Mouse (Mus musculus): Measurements from ENCODE around the gene Cfl2. TPM values are rescaled to one million over a fixed set of nuclear protein-coding genes. Genes with fewer than 3 reads are reported as not detected.
"Not testable (repeated sequence)": the region's sequence is repeated elsewhere in the genome, so short reads cannot be mapped to it uniquely, and the experiment has no call there.

The Cfl2 gene
- polyA plus RNA-seq (2014; fragmentation: Nextera tagmentation; extraction: Ambion mirVana), result 268 and 275 TPM in 2 replicates

DNA sequence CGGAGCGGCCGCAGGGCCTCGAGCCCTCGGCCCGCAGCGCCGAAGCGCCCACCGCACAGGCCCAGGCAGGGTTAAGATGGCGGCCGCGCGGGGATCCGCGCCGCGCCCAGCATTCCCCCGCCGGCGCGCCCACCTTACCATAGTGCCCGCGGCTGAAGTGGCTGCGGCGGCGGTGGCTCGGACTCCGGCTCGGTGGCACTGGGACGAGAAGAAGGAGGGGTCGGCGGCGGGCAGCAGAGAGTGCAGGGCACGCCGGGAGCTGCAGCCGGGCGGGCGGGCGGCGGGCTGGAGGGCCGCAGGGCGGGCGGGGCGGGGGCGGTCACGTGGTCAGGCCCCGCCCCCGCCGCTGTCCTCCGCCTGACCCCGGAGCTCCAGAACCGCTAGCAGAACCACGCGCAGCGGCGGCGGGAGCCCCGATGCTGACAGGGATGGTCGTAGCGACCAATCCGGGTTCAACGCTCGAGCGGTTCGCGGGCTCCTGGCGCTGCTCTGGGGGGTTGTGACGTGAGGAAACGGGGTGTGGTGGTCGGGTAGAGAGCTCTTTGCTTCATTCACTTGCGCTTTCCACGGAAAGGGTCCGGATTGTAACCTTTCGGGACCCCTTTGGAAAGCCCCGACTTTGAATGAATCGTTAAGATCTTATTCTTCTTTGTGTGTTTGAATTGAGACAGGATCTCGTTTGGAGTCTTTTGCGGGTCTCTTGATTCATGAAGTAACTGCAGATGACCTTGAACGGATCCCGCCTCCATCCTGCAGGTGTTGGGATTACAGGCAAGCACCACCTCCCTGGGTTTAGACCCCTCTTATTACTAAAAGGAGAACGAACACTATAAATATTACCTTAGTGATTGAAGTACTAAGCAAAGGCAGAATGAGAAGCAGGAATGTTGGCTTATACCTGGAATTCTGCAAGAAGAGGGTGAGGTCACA is at the start of gene Cfl2:
Cfl2 (minus strand) TSS at position 272 of the 930 bp plus-strand sequence.
- H3K4me3 ChIP-seq (ENCODE audit: low read depth, low read length), result peak within 1 kb of the TSS; percentile 95
- peak within 1 kb of the TSS; percentile 58 for H3K4me2 ChIP-seq (replicated peaks; ENCODE audit: low read depth, low read length)
- peak; percentile 93 for ATAC-seq (ENCODE audit: low FRiP score)
- no peaks in the 10 kb centered on the region for H3K36me3 ChIP-seq (ENCODE audit: control insufficient read depth, insufficient read depth, low read length)
- 0 out of 2 replicates have a peak, but pooled peaks cover 2% of the 10 kb centered on the region for H3K4me1 ChIP-seq (replicated peaks; ENCODE audit: control insufficient read depth, insufficient read depth, low read length)
- H3K9me3 ChIP-seq (ENCODE audit: control insufficient read depth, low read length), result no peaks in the 10 kb centered on the region
- peak; percentile 89 for DNase-seq (ENCODE audit: low spot score)
- H3K9ac ChIP-seq (ENCODE audit: low read depth, low read length), result peak within 1 kb of the TSS; percentile 98
- WGBS, result 2% methylated on average over 61 of the region's 82 CpGs
- H3K27me3 ChIP-seq (ENCODE audit: control insufficient read depth, insufficient read depth, low read length), result no peaks in the 10 kb centered on the region
- peak within 1 kb of the TSS; percentile 98 for H3K27ac ChIP-seq (ENCODE audit: low read depth, low read length)

- Histone ChIP-seq H3K4me2 (replicated peaks; ENCODE audit: low read depth, low read length) (no peak overlapping the region), H3K4me3 (ENCODE audit: low read depth, low read length) (no peak overlapping the region), H3K27ac (ENCODE audit: low read depth, low read length) (no peak overlapping the region), H3K36me3 (ENCODE audit: control insufficient read depth, insufficient read depth, low read length) (peaks cover 4% of the 10 kb centered on the region; the same call in 1 of the 2 replicates), H3K27me3 (ENCODE audit: control insufficient read depth, insufficient read depth, low read length) (no peaks in the 10 kb centered on the region), H3K9ac (ENCODE audit: low read depth, low read length) (no peak overlapping the region), H3K9me3 (ENCODE audit: control insufficient read depth, low read length) (no peaks in the 10 kb centered on the region), H3K4me1 (replicated peaks; ENCODE audit: control insufficient read depth, insufficient read depth, low read length) (no peaks in the 10 kb centered on the region)
- 95% methylated on average over 3 of the region's 3 CpGs for WGBS
- DNase-seq (ENCODE audit: low spot score) (no peak), ATAC-seq (ENCODE audit: low FRiP score) (no peak)
These were observed 47.7 kb upstream of the Cfl2 start for GRCm38 (mm10) chr12:54910387-54910786.

DNA sequence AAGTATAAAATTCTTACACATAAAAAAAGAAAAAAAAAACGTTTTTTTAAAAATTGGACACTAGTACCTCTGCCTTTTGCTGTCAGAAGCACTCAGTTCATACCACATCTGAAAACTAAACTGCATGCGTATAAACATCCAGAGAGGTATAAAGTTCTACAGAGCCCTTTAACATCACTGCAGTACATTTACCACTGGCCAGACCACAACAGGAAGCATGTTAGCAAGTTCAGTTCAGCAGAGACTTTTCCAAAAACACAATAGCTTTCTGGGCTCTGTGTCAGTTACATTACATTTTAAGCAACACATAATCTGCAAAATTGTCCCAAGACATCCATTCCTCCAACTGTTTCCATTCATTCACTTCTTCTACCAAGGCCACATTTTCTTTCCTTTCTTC is 29.9 kb upstream of the Cfl2 start:
- not testable (repeated sequence) for H3K4me2 ChIP-seq (replicated peaks; ENCODE audit: low read depth, low read length); H3K9ac ChIP-seq (ENCODE audit: low read depth, low read length); H3K9me3 ChIP-seq (ENCODE audit: control insufficient read depth, low read length); H3K4me1 ChIP-seq (replicated peaks; ENCODE audit: control insufficient read depth, insufficient read depth, low read length); ATAC-seq (ENCODE audit: low FRiP score); H3K36me3 ChIP-seq (ENCODE audit: control insufficient read depth, insufficient read depth, low read length); H3K27ac ChIP-seq (ENCODE audit: low read depth, low read length); H3K4me3 ChIP-seq (ENCODE audit: low read depth, low read length); DNase-seq (ENCODE audit: low spot score); H3K27me3 ChIP-seq (ENCODE audit: control insufficient read depth, insufficient read depth, low read length)
- WGBS, result 52% methylated on average over 1 of the region's 2 CpGs

DNA sequence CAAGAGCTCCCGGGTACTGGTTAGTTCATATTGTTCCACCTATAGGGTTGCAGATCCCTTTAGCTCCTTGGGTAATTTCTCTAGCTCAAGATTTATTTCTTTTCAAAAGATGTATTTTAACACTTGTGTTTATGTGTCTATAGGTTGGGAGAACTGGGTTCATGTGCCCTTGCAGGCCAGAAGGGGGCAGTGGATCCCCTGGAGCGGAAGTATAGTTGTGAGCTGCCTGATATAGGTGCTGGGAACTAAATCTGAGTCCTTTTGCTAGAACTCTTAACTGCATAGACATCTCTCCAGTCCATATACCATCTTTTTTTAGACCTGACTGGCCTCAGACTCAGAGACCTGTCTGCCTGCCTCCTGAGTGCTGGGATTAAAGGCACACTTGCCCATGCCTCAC is 27.7 kb upstream of the Cfl2 start:
- Histone ChIP-seq H3K9ac (ENCODE audit: low read depth, low read length) (no peak overlapping the region), H3K36me3 (ENCODE audit: control insufficient read depth, insufficient read depth, low read length) (no peaks in the 10 kb centered on the region), H3K27ac (ENCODE audit: low read depth, low read length) (no peak overlapping the region), H3K4me2 (replicated peaks; ENCODE audit: low read depth, low read length) (no peak overlapping the region), H3K27me3 (ENCODE audit: control insufficient read depth, insufficient read depth, low read length) (no peaks in the 10 kb centered on the region), H3K4me1 (replicated peaks; ENCODE audit: control insufficient read depth, insufficient read depth, low read length) (no peaks in the 10 kb centered on the region), H3K9me3 (ENCODE audit: control insufficient read depth, low read length) (no peaks in the 10 kb centered on the region), H3K4me3 (ENCODE audit: low read depth, low read length) (no peak overlapping the region)
- DNase-seq (ENCODE audit: low spot score) (no peak), ATAC-seq (ENCODE audit: low FRiP score) (no peak)
- 96% methylated on average over 2 of the region's 2 CpGs for WGBS

DNA sequence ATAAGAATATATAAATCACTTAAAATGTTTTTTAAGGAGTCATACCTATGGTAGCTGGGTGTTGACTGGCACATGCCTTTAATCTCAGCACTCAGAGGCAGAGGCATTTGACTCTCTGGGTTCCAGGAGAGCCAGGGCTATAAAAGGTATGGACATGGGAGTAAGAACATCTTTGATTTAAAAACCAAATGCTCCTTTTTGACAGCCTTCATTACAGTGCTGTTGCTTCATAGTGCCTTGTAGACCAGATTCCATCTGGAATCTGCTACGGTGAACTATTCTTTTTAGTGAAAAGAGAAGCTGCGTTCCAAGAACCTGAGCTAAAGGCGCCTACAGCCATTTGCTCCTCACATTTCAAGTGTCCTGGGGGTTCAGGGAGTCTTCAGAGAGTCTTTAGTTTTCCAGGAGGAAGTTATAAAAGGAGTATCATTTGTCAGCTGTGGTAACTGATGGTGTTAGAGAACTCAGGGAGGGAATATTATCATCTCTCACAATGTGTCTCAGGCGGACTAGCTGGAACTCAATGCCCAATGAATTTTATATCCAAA is 25.0 kb upstream of the Cfl2 start:
- Histone ChIP-seq H3K27ac (ENCODE audit: low read depth, low read length) (no peak overlapping the region), H3K36me3 (ENCODE audit: control insufficient read depth, insufficient read depth, low read length) (no peaks in the 10 kb centered on the region), H3K4me3 (ENCODE audit: low read depth, low read length) (no peak overlapping the region), H3K9ac (ENCODE audit: low read depth, low read length) (no peak overlapping the region), H3K4me2 (replicated peaks; ENCODE audit: low read depth, low read length) (no peak overlapping the region), H3K9me3 (ENCODE audit: control insufficient read depth, low read length) (no peaks in the 10 kb centered on the region), H3K27me3 (ENCODE audit: control insufficient read depth, insufficient read depth, low read length) (no peaks in the 10 kb centered on the region), H3K4me1 (replicated peaks; ENCODE audit: control insufficient read depth, insufficient read depth, low read length) (no peaks in the 10 kb centered on the region)
- no peak for DNase-seq (ENCODE audit: low spot score)
- WGBS, result 81% methylated on average over 4 of the region's 4 CpGs
- no peak for ATAC-seq (ENCODE audit: low FRiP score)

GRCm38 (mm10) chr12:54879630-54880029 is 17.0 kb upstream of the Cfl2 start:
- no peak for ATAC-seq (ENCODE audit: low FRiP score)
- H3K9ac ChIP-seq (ENCODE audit: low read depth, low read length), result no peak overlapping the region
- DNase-seq (ENCODE audit: low spot score), result peak; percentile 79
- H3K27ac ChIP-seq (ENCODE audit: low read depth, low read length), result no peak overlapping the region
- H3K4me2 ChIP-seq (replicated peaks; ENCODE audit: low read depth, low read length), result no peak overlapping the region
- H3K36me3 ChIP-seq (ENCODE audit: control insufficient read depth, insufficient read depth, low read length), result no peaks in the 10 kb centered on the region
- WGBS, result 16% methylated on average over 5 of the region's 6 CpGs
- H3K4me3 ChIP-seq (ENCODE audit: low read depth, low read length), result no peak overlapping the region
- H3K4me1 ChIP-seq (replicated peaks; ENCODE audit: control insufficient read depth, insufficient read depth, low read length), result no peaks in the 10 kb centered on the region
- no peaks in the 10 kb centered on the region for H3K27me3 ChIP-seq (ENCODE audit: control insufficient read depth, insufficient read depth, low read length)
- H3K9me3 ChIP-seq (ENCODE audit: control insufficient read depth, low read length), result no peaks in the 10 kb centered on the region

- Histone ChIP-seq H3K9me3 (ENCODE audit: control insufficient read depth, low read length) (no peaks in the 10 kb centered on the region), H3K9ac (ENCODE audit: low read depth, low read length) (no peak overlapping the region), H3K36me3 (ENCODE audit: control insufficient read depth, insufficient read depth, low read length) (no peaks in the 10 kb centered on the region), H3K27me3 (ENCODE audit: control insufficient read depth, insufficient read depth, low read length) (no peaks in the 10 kb centered on the region), H3K4me2 (replicated peaks; ENCODE audit: low read depth, low read length) (no peak overlapping the region), H3K4me1 (replicated peaks; ENCODE audit: control insufficient read depth, insufficient read depth, low read length) (no peaks in the 10 kb centered on the region), H3K27ac (ENCODE audit: low read depth, low read length) (no peak overlapping the region), H3K4me3 (ENCODE audit: low read depth, low read length) (no peak overlapping the region)
- DNase-seq (ENCODE audit: low spot score) (no peak), ATAC-seq (ENCODE audit: low FRiP score) (no peak)
- WGBS, result 80% methylated on average over 5 of the region's 5 CpGs
These were observed 16.5 kb upstream of the Cfl2 start for GRCm38 (mm10) chr12:54879211-54879610.

DNA sequence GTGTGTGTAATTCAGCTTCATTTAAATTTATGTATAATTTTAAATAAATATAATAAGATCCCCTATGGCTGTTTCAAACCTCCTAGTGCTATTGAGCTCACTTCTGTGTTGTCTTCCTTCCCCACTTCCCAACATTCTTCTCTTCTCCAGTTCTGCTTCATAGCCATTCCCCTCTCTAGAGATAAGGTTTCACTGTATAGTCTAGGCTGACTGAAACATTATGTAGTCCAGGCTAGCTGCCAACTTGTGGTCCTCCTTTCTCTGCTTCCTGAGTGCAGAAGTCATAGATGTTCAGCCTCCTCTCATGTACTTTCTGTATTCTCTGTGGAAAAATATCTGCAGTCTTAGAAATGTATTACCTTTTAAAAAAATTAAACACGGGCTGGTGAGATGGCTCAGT is 15.2 kb upstream of the Cfl2 start:
- Histone ChIP-seq H3K9me3 (ENCODE audit: control insufficient read depth, low read length) (no peaks in the 10 kb centered on the region), H3K4me2 (replicated peaks; ENCODE audit: low read depth, low read length) (no peak overlapping the region), H3K4me1 (replicated peaks; ENCODE audit: control insufficient read depth, insufficient read depth, low read length) (no peaks in the 10 kb centered on the region), H3K27me3 (ENCODE audit: control insufficient read depth, insufficient read depth, low read length) (no peaks in the 10 kb centered on the region), H3K9ac (ENCODE audit: low read depth, low read length) (no peak overlapping the region), H3K4me3 (ENCODE audit: low read depth, low read length) (no peak overlapping the region), H3K36me3 (ENCODE audit: control insufficient read depth, insufficient read depth, low read length) (no peaks in the 10 kb centered on the region), H3K27ac (ENCODE audit: low read depth, low read length) (no peak overlapping the region)
- DNase-seq (ENCODE audit: low spot score), result no peak
- WGBS, result 78% methylated on average over 1 of the region's 1 CpGs
- ATAC-seq (ENCODE audit: low FRiP score), result no peak

DNA sequence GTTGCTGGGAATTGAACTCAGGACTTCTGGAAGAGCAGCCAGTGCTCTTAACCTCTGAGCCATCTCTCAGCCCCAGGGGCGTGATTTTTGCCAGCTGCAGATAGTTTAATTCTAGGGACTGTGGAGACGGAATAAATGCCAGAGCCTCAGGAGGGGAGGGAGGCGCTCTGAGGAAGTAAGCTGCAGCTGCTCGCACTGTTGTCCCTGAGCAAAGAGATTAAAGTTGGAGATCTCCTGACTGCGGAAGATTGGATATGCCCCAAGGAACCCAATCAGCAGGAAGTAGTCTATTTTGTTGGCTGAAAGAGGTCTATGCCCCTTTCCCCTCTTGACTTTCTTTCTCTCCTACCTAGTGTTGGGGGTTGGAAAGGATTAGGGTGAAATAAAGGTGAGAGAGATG is 14.2 kb upstream of the Cfl2 start:
- no peaks in the 10 kb centered on the region for H3K36me3 ChIP-seq (ENCODE audit: control insufficient read depth, insufficient read depth, low read length)
- no peak for ATAC-seq (ENCODE audit: low FRiP score)

More for the DNA sequence above, 14.2 kb upstream of the Cfl2 start:
- 44% methylated on average over 5 of the region's 5 CpGs for WGBS
- DNase-seq (ENCODE audit: low spot score), result no peak
- Histone ChIP-seq H3K4me2 (replicated peaks; ENCODE audit: low read depth, low read length) (no peak overlapping the region), H3K27me3 (ENCODE audit: control insufficient read depth, insufficient read depth, low read length) (no peaks in the 10 kb centered on the region), H3K9ac (ENCODE audit: low read depth, low read length) (no peak overlapping the region), H3K4me1 (replicated peaks; ENCODE audit: control insufficient read depth, insufficient read depth, low read length) (no peaks in the 10 kb centered on the region), H3K27ac (ENCODE audit: low read depth, low read length) (no peak overlapping the region), H3K4me3 (ENCODE audit: low read depth, low read length) (no peak overlapping the region), H3K9me3 (ENCODE audit: control insufficient read depth, low read length) (no peaks in the 10 kb centered on the region)

Data from hindbrain, embryonic 11.5 days (tissue).